23 mouse cellular contexts compared by ENCODE assay signal in the genomic region with DNA sequence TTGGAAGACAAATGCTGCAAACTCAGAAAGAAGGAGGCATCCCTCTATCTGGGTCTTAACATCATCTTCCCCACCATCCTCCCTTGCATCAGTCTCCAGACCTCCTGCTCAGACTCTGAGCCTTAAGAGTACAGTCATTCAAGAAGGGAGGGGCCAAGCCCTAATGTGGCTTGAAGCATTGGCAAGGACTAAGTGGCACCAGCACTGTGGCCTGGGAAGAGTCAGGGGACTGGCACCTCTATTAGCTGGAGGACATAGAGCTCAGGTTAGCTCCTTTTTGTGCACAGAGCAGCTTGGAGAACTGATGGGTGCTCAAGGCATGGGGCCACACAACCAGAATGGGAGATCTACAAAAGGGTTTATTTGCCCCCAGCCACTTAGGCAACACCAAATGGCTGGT. TPM values are rescaled to one million over a fixed set of nuclear protein-coding genes. Genes with fewer than 3 reads are reported as not detected.
A peak's percentile ranks its signal among the peaks of the same experiment; 100 is the strongest.
DNase-seq lines count a peak whose midpoint lies in the region; ATAC-seq and TF ChIP-seq lines count a peak whose summit lies in the region.
"Had no signal": no experiment of that assay in that cellular context is flagged by ENCODE, and none has a peak within 500 bp of the region (broad histone marks: within the 10 kb centered on the region; RNA-seq: fewer than 3 reads in every experiment).

No protein-coding gene starts in this region.

- no peak overlapping the region for H3K9ac ChIP-seq in midbrain, embryonic 11.5 days (ENCODE audit: low read length)
- no peak overlapping the region for H3K9ac ChIP-seq in midbrain, postnatal 0 days (replicated peaks; ENCODE audit: low read length, poor library complexity, severe bottlenecking)

- DNase-seq in heart, adult 11 months, result peak; percentile 84
- no peak for DNase-seq in heart, adult 8-10 months (ENCODE audit: low spot score)
- peak; percentile 60 for DNase-seq in midbrain, embryonic 11.5 days (ENCODE audit: low spot score, missing footprints)
- no peak for DNase-seq in midbrain, postnatal 0 days (ENCODE audit: low spot score)
- no peak for DNase-seq in spleen, adult 2 months (ENCODE audit: low read depth in 1 of 2, low spot score in 2 of 2)
- DNase-seq in spleen, postnatal 14 days (ENCODE audit: low spot score in 2 of 2), result no peak
- peak; percentile 51 for DNase-seq in 416B (ENCODE audit: low read depth)
- DNase-seq in layer of hippocampus, adult 18-20 months (ENCODE audit: low spot score in 2 of 2), result no peak
- DNase-seq: adrenal gland, adult 2 months; adrenal gland, adult 8-10 months; adrenal gland, postnatal 10 days; adrenal gland, postnatal 14 days; adrenal gland, postnatal 25 days; adrenal gland, postnatal 36 days; B cell, adult 2 months; cerebellum, adult 11 months; cerebellum, adult 11-12 months; cerebellum, adult 18-20 months had no signal

- H3K27ac ChIP-seq in midbrain, embryonic 11.5 days (ENCODE audit: low read depth, low read length), result no peak overlapping the region
- H3K27ac ChIP-seq in midbrain, postnatal 0 days (ENCODE audit: low read depth, low read length), result no peak overlapping the region
- H3K27ac ChIP-seq in spleen, adult 2 months (ENCODE audit: insufficient read depth, low read length), result peak overlapping the region; percentile 92

- H3K4me3 ChIP-seq in midbrain, embryonic 11.5 days (ENCODE audit: low read depth, low read length), result no peak overlapping the region
- H3K4me3 ChIP-seq in midbrain, postnatal 0 days (ENCODE audit: low read depth, low read length), result no peak overlapping the region
- no peak overlapping the region for H3K4me3 ChIP-seq in spleen, adult 2 months (ENCODE audit: extremely low read depth, insufficient read depth, insufficient read length)

- no peak for ATAC-seq in midbrain, embryonic 11.5 days (ENCODE audit: low FRiP score)
- ATAC-seq in midbrain, postnatal 0 days (ENCODE audit: low FRiP score), result no peak
- ATAC-seq: activated CD4-positive, CD25-positive, alpha-beta regulatory T cell, adult 4 months; CD4-positive, CD25-positive, alpha-beta regulatory T cell, adult 4 months; Patski had no signal

- no peaks in the 10 kb centered on the region for H3K9me3 ChIP-seq in midbrain, embryonic 11.5 days (ENCODE audit: control insufficient read depth, low read length)
- no peaks in the 10 kb centered on the region for H3K9me3 ChIP-seq in midbrain, postnatal 0 days (ENCODE audit: low read length)
- H3K9me3 ChIP-seq: G1E had no signal

- no peaks in the 10 kb centered on the region for H3K27me3 ChIP-seq in midbrain, embryonic 11.5 days (ENCODE audit: control insufficient read depth, insufficient read depth, low read length)
- no peaks in the 10 kb centered on the region for H3K27me3 ChIP-seq in midbrain, postnatal 0 days (ENCODE audit: insufficient read depth, low read length)
- no peaks in the 10 kb centered on the region for H3K27me3 ChIP-seq in spleen, adult 2 months (ENCODE audit: control insufficient read depth, insufficient read depth, low read length)
- H3K27me3 ChIP-seq: Patski had no signal

- peaks cover 3% of the 10 kb centered on the region; the same call in 1 of the 2 replicates for H3K36me3 ChIP-seq in midbrain, embryonic 11.5 days (ENCODE audit: control insufficient read depth, insufficient read depth, low read length)
- no peaks in the 10 kb centered on the region for H3K36me3 ChIP-seq in midbrain, postnatal 0 days (ENCODE audit: insufficient read depth, low read length)
- peaks cover 4% of the 10 kb centered on the region for H3K36me3 ChIP-seq in spleen, adult 2 months (ENCODE audit: control insufficient read depth, insufficient read depth, low read length)

- TF ChIP-seq POLR2A in spleen, adult 2 months (IDR thresholded peaks at IDR 0.05; ENCODE audit: low read depth, low read length), result no peak

- H3K4me1 ChIP-seq in midbrain, embryonic 11.5 days (ENCODE audit: control insufficient read depth, insufficient read depth, low read length), result peaks cover 11% of the 10 kb centered on the region
- H3K4me1 ChIP-seq in midbrain, postnatal 0 days (ENCODE audit: insufficient read depth, low read length), result peaks cover 8% of the 10 kb centered on the region; the same call in 1 of the 2 replicates
- H3K4me1 ChIP-seq in spleen, adult 2 months (ENCODE audit: control insufficient read depth, insufficient read depth, insufficient read length), result peaks cover 37% of the 10 kb centered on the region

- no peak for TF ChIP-seq CTCF in midbrain, postnatal 0 days (IDR thresholded peaks at IDR 0.05)
- TF ChIP-seq CTCF in spleen, adult 2 months (IDR thresholded peaks at IDR 0.05; ENCODE audit: extremely low read depth, insufficient read depth, insufficient read length, insufficient replicate concordance), result no peak

- no peak overlapping the region for H3K4me2 ChIP-seq in midbrain, embryonic 11.5 days
- H3K4me2 ChIP-seq in midbrain, postnatal 0 days (ENCODE audit: low read depth, low read length, poor library complexity, severe bottlenecking), result no peak overlapping the region

RNA-seq across cellular contexts. Expression of a gene that starts 1.7 kb away (rescaled TPM):
- 1 to 10 TPM; 5.8 to 9.5 (median 6.9) TPM for total RNA-seq in heart, adult 8-10 months (2022)
- polyA plus RNA-seq in midbrain, embryonic 11.5 days (2014; fragmentation: Nextera tagmentation; extraction: Ambion mirVana), result 11.6 and 13.6 TPM in 2 replicates
- total RNA-seq in midbrain, postnatal 0 days (2014; rRNA removed), result 24.4 and 26.4 TPM in 2 replicates
- polyA plus RNA-seq in midbrain, postnatal 0 days (2015; fragmentation: Nextera tagmentation; extraction: Ambion mirVana), result 24.5 and 25.6 TPM in 2 replicates
- 76.2 and 86.8 TPM in 2 replicates for polyA plus RNA-seq in spleen, adult 2 months (2012; rRNA removed)
- 10 to 100 TPM; 12.4 to 12.5 TPM for total RNA-seq in layer of hippocampus, adult 18-20 months (2021)

RNA-seq across cellular contexts. Expression of a gene that starts 7.3 kb away (rescaled TPM):
- 10 to 100 TPM in 1 of 4 experiments, 1 to 10 TPM in 3; 8.2 to 11.6 (median 9.0) TPM for total RNA-seq in heart, adult 8-10 months (2022)
- 14.9 and 16.8 TPM in 2 replicates for polyA plus RNA-seq in midbrain, embryonic 11.5 days (2014; fragmentation: Nextera tagmentation; extraction: Ambion mirVana)
- 46.1 and 68.0 TPM in 2 replicates for total RNA-seq in midbrain, postnatal 0 days (2014; rRNA removed)
- polyA plus RNA-seq in midbrain, postnatal 0 days (2015; fragmentation: Nextera tagmentation; extraction: Ambion mirVana), result 10.8 and 11.0 TPM in 2 replicates
- 38.4 and 45.1 TPM in 2 replicates for polyA plus RNA-seq in spleen, adult 2 months (2012; rRNA removed)
- 10 to 100 TPM; 29.5 to 30.4 TPM for total RNA-seq in layer of hippocampus, adult 18-20 months (2021)

RNA-seq across cellular contexts. Expression of a gene that starts 10.3 kb away (rescaled TPM):
- total RNA-seq in heart, adult 8-10 months (2022), result 10 to 100 TPM; 21.1 to 31.4 (median 28.0) TPM
- polyA plus RNA-seq in midbrain, embryonic 11.5 days (2014; fragmentation: Nextera tagmentation; extraction: Ambion mirVana), result 21.3 and 27.0 TPM in 2 replicates
- 1.5 and 4.7 TPM in 2 replicates for total RNA-seq in midbrain, postnatal 0 days (2014; rRNA removed)
- polyA plus RNA-seq in midbrain, postnatal 0 days (2015; fragmentation: Nextera tagmentation; extraction: Ambion mirVana), result 2.0 and 3.2 TPM in 2 replicates
- 3.7 and 3.9 TPM in 2 replicates for polyA plus RNA-seq in spleen, adult 2 months (2012; rRNA removed)
- 1 to 10 TPM; 4.8 to 5.4 TPM for total RNA-seq in layer of hippocampus, adult 18-20 months (2021)
- total RNA-seq: MEL had no signal
- polyA plus RNA-seq: G1E had no signal

RNA-seq across cellular contexts. Expression of a gene that starts 19.2 kb away (rescaled TPM):
- total RNA-seq in heart, adult 8-10 months (2022), result 1 to 10 TPM; 1.1 to 2.8 (median 2.7) TPM
- polyA plus RNA-seq in midbrain, embryonic 11.5 days (2014; fragmentation: Nextera tagmentation; extraction: Ambion mirVana), result 34.9 and 40.6 TPM in 2 replicates
- 26.9 and 34.8 TPM in 2 replicates for total RNA-seq in midbrain, postnatal 0 days (2014; rRNA removed)
- 18.9 and 19.3 TPM in 2 replicates for polyA plus RNA-seq in midbrain, postnatal 0 days (2015; fragmentation: Nextera tagmentation; extraction: Ambion mirVana)
- 29.0 and 35.1 TPM in 2 replicates for polyA plus RNA-seq in spleen, adult 2 months (2012; rRNA removed)
- total RNA-seq in layer of hippocampus, adult 18-20 months (2021), result 10 to 100 TPM; 19.2 to 21.2 TPM

RNA-seq across cellular contexts. Expression of a gene that starts 41.4 kb away (rescaled TPM):
- 10 to 100 TPM; 15.0 to 16.6 (median 15.8) TPM for total RNA-seq in heart, adult 8-10 months (2022)
- 20.2 and 22.3 TPM in 2 replicates for polyA plus RNA-seq in midbrain, embryonic 11.5 days (2014; fragmentation: Nextera tagmentation; extraction: Ambion mirVana)
- 42.3 and 50.0 TPM in 2 replicates for total RNA-seq in midbrain, postnatal 0 days (2014; rRNA removed)
- polyA plus RNA-seq in midbrain, postnatal 0 days (2015; fragmentation: Nextera tagmentation; extraction: Ambion mirVana), result 19.0 and 19.4 TPM in 2 replicates
- 27.7 and 41.4 TPM in 2 replicates for polyA plus RNA-seq in spleen, adult 2 months (2012; rRNA removed)
- total RNA-seq in layer of hippocampus, adult 18-20 months (2021), result 10 to 100 TPM; 19.3 to 21.1 TPM

Comparison
In these comparisons a context has a peak if more than half of its experiments do, and no peak if none do; other contexts are left out.
1. DNase-seq: peak in heart, adult 11 months (single experiment), midbrain, embryonic 11.5 days (single experiment) and 416B (single experiment); none in heart, adult 8-10 months (single experiment), midbrain, postnatal 0 days (single experiment), spleen, adult 2 months (0 of 2), spleen, postnatal 14 days (0 of 2) and layer of hippocampus, adult 18-20 months (0 of 2).